Mouse (Mus musculus) forebrain, embryonic 16.5 days (tissue): Measurements from ENCODE around the gene Stk26. TPM values are rescaled to one million over a fixed set of nuclear protein-coding genes. Genes with fewer than 3 reads are reported as not detected.

Experiments used
- ATAC-seq: fragments of 200-750 bp; cut with Nextera tagmentation; 2 replicates; pipeline ENCODE4 v1.8.0; 2017; ENCODE audit warnings: mild to moderate bottlenecking, moderate library complexity
- H3K27ac ChIP-seq: fragments of 300-500 bp; sonication (generic); 2 replicates; pipeline ENCODE4 v1.5.1; 2014; ENCODE audit warnings: low read length, control low read depth
- H3K27me3 ChIP-seq: fragments of 300-500 bp; sonication (generic); replicated peaks from 2 replicates; pipeline ENCODE4 v1.6.1; 2014; ENCODE audit warnings: low read length; ENCODE audit not compliant: control insufficient read depth, insufficient read depth
- H3K36me3 ChIP-seq: fragments of 300-500 bp; sonication (generic); 2 replicates; pipeline ENCODE4 v1.6.1; 2014; ENCODE audit not compliant: control insufficient read depth, insufficient read depth
- H3K4me1 ChIP-seq: fragments of 300-500 bp; sonication (generic); replicated peaks from 2 replicates; pipeline ENCODE4 v1.6.1; 2014; ENCODE audit warnings: low read length; ENCODE audit not compliant: control insufficient read depth, insufficient read depth
- H3K4me2 ChIP-seq: fragments of 300-500 bp; sonication (generic); 2 replicates; pipeline ENCODE4 v1.6.1; 2014; ENCODE audit warnings: mild to moderate bottlenecking, low read length, control low read depth
- H3K4me3 ChIP-seq: fragments of 300-500 bp; sonication (generic); replicated peaks from 2 replicates; pipeline ENCODE4 v1.5.1; 2014; ENCODE audit warnings: mild to moderate bottlenecking, low read length, control low read depth
- H3K9ac ChIP-seq: fragments of 300-500 bp; sonication (generic); replicated peaks from 2 replicates; pipeline ENCODE4 v1.6.1; 2014; ENCODE audit warnings: low read depth, low read length, control low read depth
- H3K9me3 ChIP-seq: fragments of 300-500 bp; sonication (generic); 2 replicates; pipeline ENCODE4 v1.6.1; 2016; ENCODE audit warnings: low read length; ENCODE audit not compliant: control insufficient read depth
- WGBS: fragments of 180-500 bp; shearing (Covaris S2); extraction: QIAGEN DNeasy Blood & Tissue Kit; methylation state at CpG from one replicate; pipeline ENCODE4 v1.1.7; 2014; 5-methylcytosine and 5-hydroxymethylcytosine counted together
- polyA plus RNA-seq: library from polyadenylated mRNA; unstranded; fragments of >200 nt; fragmentation: Nextera tagmentation; extraction: Ambion mirVana; gene quantifications from 2 replicates; pipeline ENCODE4 v1.2.1, GENCODE M21; 2015

Gene Stk26
- polyA plus RNA-seq, 1 experiment from 2014 or later = 0.87 TPM

DNA sequence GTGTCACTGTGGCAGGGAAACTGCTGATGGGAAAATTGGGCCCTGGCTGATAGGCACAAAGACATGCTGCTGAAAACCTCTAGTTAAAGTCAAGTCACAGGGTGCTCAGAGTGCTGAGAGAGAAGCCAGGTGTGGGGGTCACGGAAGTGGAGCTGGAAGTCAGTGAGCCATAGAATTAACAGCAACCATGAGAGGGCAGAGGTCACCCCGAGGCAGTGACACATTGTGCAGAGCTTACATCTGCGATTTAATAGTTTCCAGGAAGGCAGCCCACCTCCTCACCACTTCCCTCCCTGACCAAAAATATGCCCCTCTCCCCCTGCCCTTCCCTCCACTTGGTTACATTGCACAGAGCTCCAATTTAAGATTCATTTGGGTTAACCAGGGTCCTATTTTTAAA lies 76.5 kb downstream of the Stk26 start:
- H3K9ac ChIP-seq = no peak overlapping the region
- 56% methylated on average over 3 of the region's 3 CpGs for WGBS

DNA sequence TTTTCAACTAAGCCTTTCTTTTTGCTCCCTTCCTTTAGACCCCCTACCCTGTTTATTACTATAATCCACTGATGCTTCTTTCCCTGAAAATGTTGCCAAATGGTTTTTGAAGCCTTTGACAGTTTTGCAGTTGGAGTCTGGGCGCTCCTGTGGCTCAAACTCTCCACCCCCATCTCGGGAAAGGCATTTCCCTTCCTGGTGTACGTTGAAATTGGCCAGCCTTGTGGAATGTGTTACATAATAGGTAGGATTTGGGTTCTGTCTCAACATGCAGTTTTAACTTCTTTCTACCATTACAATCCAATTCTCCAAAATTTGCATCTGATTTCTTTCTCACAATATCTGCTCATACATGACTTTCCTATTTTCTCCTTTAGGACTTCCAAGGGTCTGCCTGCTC lies 77.9 kb downstream of the Stk26 start:
- H3K4me1 ChIP-seq = no peaks in the 10 kb centered on the region
- H3K9me3 ChIP-seq = no peaks in the 10 kb centered on the region
- H3K4me3 ChIP-seq = no peak overlapping the region
- no peak overlapping the region for H3K9ac ChIP-seq
- H3K4me2 ChIP-seq = no peak overlapping the region
- H3K36me3 ChIP-seq = no peaks in the 10 kb centered on the region
- WGBS = 63% methylated on average over 3 of the region's 3 CpGs
- ATAC-seq = no peak
- no peak overlapping the region for H3K27ac ChIP-seq
- no peaks in the 10 kb centered on the region for H3K27me3 ChIP-seq

More for the DNA sequence above, 76.5 kb downstream of the Stk26 start:
- no peak overlapping the region for H3K27ac ChIP-seq
- H3K27me3 ChIP-seq = no peaks in the 10 kb centered on the region
- H3K9me3 ChIP-seq = no peaks in the 10 kb centered on the region
- no peak for ATAC-seq
- H3K4me1 ChIP-seq = no peaks in the 10 kb centered on the region
- H3K4me3 ChIP-seq = no peak overlapping the region
- no peak overlapping the region for H3K4me2 ChIP-seq
- no peaks in the 10 kb centered on the region for H3K36me3 ChIP-seq

DNA sequence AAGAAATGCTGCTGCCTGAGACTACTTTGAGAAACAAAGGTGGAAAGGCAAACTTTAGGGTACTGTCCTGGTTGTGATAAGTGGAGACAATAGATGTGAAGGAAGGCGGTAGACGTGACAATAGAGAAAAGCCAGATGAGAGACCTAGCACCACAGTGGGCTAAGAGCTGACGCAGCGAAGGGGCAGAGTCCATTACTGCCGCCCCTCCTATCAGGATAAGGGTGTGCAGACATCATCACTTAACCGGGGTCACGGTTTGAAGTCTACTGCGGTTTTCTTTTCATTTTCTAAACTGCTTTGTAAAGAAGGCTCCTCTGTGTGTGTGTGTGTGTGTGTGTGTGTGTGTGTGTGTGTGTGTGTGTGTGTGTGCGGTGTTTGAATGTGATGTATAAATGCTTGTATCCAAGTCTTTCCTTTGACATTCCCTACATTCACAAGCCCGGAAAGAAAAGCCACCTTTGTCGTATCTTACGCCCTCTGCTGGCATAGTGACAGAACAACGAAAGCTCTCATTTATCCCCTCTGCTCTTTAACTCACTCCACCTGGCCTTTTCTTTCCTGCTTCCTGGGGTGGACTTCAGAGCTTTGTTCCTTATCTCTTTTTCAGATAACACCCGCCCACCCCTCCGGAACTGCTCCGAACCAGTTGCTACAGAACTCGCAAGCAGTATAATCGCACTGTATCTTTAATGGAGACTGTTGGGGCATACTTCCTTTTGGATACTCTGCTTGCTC lies 84.0 kb downstream of the Stk26 start:
- H3K4me1 ChIP-seq = no peaks in the 10 kb centered on the region
- no peak overlapping the region for H3K9ac ChIP-seq
- H3K36me3 ChIP-seq = no peaks in the 10 kb centered on the region
- H3K4me2 ChIP-seq = no peak overlapping the region
- H3K27ac ChIP-seq = no peak overlapping the region
- H3K9me3 ChIP-seq = no peaks in the 10 kb centered on the region
- 43% methylated on average over 18 of the region's 18 CpGs for WGBS
- H3K4me3 ChIP-seq = no peak overlapping the region
- no peaks in the 10 kb centered on the region for H3K27me3 ChIP-seq
- ATAC-seq = no peak

DNA sequence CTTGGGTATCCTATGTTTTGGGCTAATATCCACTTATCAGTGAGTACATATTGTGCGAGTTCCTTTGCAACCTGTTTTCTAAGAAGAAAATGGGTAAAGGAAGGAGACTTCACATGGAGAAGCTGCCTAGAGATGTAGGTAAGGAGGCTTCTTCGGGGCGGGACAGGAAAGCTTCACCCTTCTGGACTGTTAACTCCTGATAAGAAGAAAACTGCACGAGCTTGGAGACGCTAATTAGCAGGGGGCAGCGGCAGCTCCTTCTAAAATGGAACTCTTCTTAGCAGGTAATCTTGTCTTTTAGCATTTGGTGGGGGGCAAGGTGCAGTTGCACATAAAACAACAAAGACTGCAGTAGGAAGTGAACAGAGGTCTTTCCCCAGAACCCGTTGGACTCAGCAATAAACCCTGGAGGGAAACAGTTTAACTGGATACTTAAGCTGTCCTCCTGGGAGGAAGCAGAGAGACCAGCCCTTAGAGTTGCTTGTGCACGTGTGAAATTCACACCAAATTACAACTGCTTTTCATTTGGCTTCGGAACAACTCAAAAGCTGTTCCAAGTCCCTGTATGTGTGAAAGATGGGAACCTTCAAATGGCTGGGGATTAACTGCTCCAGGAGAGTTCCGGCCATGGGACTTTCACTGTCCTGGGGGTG lies 86.2 kb downstream of the Stk26 start:
- Histone ChIP-seq H3K9ac (no peak overlapping the region), H3K9me3 (no peaks in the 10 kb centered on the region), H3K36me3 (no peaks in the 10 kb centered on the region), H3K4me1 (no peaks in the 10 kb centered on the region), H3K27ac (no peak overlapping the region), H3K27me3 (no peaks in the 10 kb centered on the region), H3K4me2 (no peak overlapping the region), H3K4me3 (no peak overlapping the region)
- 75% methylated on average over 10 of the region's 10 CpGs for whole genome bisulfite sequencing
- ATAC-seq = no peak

- Histone ChIP-seq H3K9me3 (no peaks in the 10 kb centered on the region), H3K27ac (no peak overlapping the region), H3K36me3 (no peaks in the 10 kb centered on the region), H3K4me3 (no peak overlapping the region), H3K27me3 (no peaks in the 10 kb centered on the region), H3K4me1 (no peaks in the 10 kb centered on the region), H3K9ac (no peak overlapping the region), H3K4me2 (no peak overlapping the region)
- no peak for ATAC-seq
- WGBS = 46% methylated on average over 3 of the region's 3 CpGs
Observed at GRCm38 (mm10) chrX:50930309-50930708, 89.5 kb downstream of the Stk26 start.

- no peak overlapping the region for H3K4me2 ChIP-seq
- ATAC-seq = no peak
- H3K36me3 ChIP-seq = no peaks in the 10 kb centered on the region
- H3K9me3 ChIP-seq = no peaks in the 10 kb centered on the region
- WGBS = 92% methylated on average over 3 of the region's 3 CpGs
- no peak overlapping the region for H3K4me3 ChIP-seq
- H3K4me1 ChIP-seq = no peaks in the 10 kb centered on the region
- H3K27ac ChIP-seq = no peak overlapping the region
- no peaks in the 10 kb centered on the region for H3K27me3 ChIP-seq
- H3K9ac ChIP-seq = no peak overlapping the region
Observed at GRCm38 (mm10) chrX:50937117-50937516, 96.3 kb downstream of the Stk26 start.

GRCm38 (mm10) chrX:50942610-50943009 lies 101.8 kb downstream of the Stk26 start, which contains the start of gene Frmd7:
Frmd7 (minus strand) TSS chrX:50942710.
- ATAC-seq = no peak
- 59% methylated on average over 14 of the region's 14 CpGs for WGBS

More at GRCm38 (mm10) chrX:50942610-50943009, 101.8 kb downstream of the Stk26 start, which contains the start of gene Frmd7:
- no peaks in the 10 kb centered on the region for H3K4me1 ChIP-seq
- no peaks in the 10 kb centered on the region for H3K36me3 ChIP-seq
- no peak within 1 kb of the TSS for H3K9ac ChIP-seq
- H3K27ac ChIP-seq = no peak within 1 kb of the TSS
- no peak within 1 kb of the TSS for H3K4me2 ChIP-seq
- H3K27me3 ChIP-seq = no peaks in the 10 kb centered on the region
- no peak within 1 kb of the TSS for H3K4me3 ChIP-seq
- no peaks in the 10 kb centered on the region for H3K9me3 ChIP-seq

Other genes starting within 250 kb of the Stk26 start
- gene Frmd7, start 101.7 kb downstream of the Stk26 start, polyA plus RNA-seq = 0.35 and 0.41 TPM in 2 replicates
- gene Rap2c, start 177.0 kb downstream of the Stk26 start, polyA plus RNA-seq = 11.4 and 13.5 TPM in 2 replicates